Mouse (Mus musculus): ENCODE measurements around the gene Zmynd8. TPM values are rescaled to one million over a fixed set of nuclear protein-coding genes. Genes with fewer than 3 reads are reported as not detected.

The Zmynd8 gene
- polyA plus RNA-seq, 1 experiment from 2014 or later, result 42.4 TPM

DNA sequence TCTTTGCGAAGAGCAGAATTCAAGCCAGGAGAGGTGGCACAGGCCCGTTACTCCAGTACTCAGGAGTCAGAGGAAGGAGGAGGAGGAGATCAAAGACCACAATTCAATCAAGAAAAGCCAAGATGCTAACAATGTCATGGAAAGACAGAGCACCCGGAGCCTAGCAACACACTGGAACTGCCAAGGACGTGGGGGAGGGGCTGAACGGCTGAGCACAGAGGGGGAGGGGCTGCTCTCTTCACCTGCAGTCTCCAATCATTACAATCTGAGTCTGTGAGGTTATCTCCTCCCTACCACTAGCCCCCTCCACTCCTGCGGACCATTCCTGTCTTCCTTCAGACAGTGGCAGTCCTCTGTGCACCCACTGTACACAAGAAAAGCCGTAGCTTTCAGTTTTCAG is 107.8 kb downstream of the Zmynd8 start:
- Histone ChIP-seq H3K27ac (replicated peaks) (no peak overlapping the region), H3K27me3 (replicated peaks) (no peaks in the 10 kb centered on the region), H3K9ac (no peak overlapping the region; the same call in 1 of the 2 replicates), H3K4me2 (no peak overlapping the region), H3K9me3 (no peaks in the 10 kb centered on the region), H3K36me3 (peaks cover 92% of the 10 kb centered on the region), H3K4me3 (no peak overlapping the region), H3K4me1 (peaks cover 28% of the 10 kb centered on the region)
- WGBS, result 66% methylated on average over 7 of the region's 7 CpGs
- no peak for ATAC-seq (ENCODE audit: extremely low read depth, insufficient number of reproducible peaks, low FRiP score, low TSS enrichment)

DNA sequence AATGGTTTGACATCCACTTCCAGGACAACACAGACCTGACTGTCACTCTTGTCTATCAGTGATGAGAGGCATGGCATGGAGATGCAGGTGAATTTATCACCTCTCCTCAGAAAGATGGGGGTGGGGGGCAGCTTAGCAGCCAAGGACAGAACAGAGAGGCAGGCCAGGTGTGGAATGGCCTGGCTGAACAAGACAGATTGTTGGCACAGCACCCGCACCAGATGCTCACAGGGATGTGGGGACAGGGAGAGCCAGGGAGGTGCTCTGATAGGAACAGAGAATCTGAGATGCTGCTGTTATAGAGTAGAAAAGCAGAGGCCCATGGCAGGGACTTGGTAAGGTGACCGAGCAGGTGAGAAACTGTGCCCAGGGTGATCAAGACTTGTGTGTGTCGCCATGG is 109.1 kb downstream of the Zmynd8 start:
- H3K4me1 ChIP-seq, result peaks cover 28% of the 10 kb centered on the region

DNA sequence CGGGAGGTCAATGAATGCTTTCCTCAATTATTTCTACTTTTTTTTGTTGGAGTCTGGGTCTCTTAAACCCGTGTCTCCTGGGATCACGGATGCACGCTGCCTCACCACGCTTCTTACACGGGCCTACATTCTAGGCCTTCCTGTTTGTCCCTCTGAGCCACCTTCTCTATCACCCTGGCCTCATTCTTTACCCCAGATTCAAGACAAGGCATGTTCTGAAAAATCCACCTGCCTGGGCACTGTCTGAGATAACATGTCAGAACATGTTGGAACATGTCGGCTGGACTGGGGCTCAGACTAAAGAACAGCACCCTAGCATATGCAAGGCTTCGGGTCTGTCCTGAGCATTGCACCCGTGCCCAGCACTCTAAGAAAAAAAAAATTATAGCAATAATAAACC is 110.0 kb downstream of the Zmynd8 start:
- H3K27me3 ChIP-seq (replicated peaks), result no peaks in the 10 kb centered on the region
- WGBS, result 92% methylated on average over 9 of the region's 9 CpGs
- no peak overlapping the region for H3K4me3 ChIP-seq
- H3K4me2 ChIP-seq, result no peak overlapping the region
- no peak overlapping the region for H3K9ac ChIP-seq
- H3K9me3 ChIP-seq, result no peaks in the 10 kb centered on the region
- H3K4me1 ChIP-seq, result peaks cover 28% of the 10 kb centered on the region
- ATAC-seq (ENCODE audit: extremely low read depth, insufficient number of reproducible peaks, low FRiP score, low TSS enrichment), result no peak
- peaks cover 95% of the 10 kb centered on the region for H3K36me3 ChIP-seq
- peak overlapping the region; percentile 78; the same call in 1 of the 2 replicates for H3K27ac ChIP-seq (replicated peaks)

More for the DNA sequence above, 109.1 kb downstream of the Zmynd8 start:
- ATAC-seq (ENCODE audit: extremely low read depth, insufficient number of reproducible peaks, low FRiP score, low TSS enrichment), result no peak
- H3K27me3 ChIP-seq (replicated peaks), result no peaks in the 10 kb centered on the region
- H3K4me3 ChIP-seq, result no peak overlapping the region
- H3K27ac ChIP-seq (replicated peaks), result no peak overlapping the region
- WGBS, result 96% methylated on average over 3 of the region's 3 CpGs
- no peaks in the 10 kb centered on the region for H3K9me3 ChIP-seq
- no peak overlapping the region for H3K9ac ChIP-seq
- no peak overlapping the region for H3K4me2 ChIP-seq
- peaks cover 95% of the 10 kb centered on the region for H3K36me3 ChIP-seq

DNA sequence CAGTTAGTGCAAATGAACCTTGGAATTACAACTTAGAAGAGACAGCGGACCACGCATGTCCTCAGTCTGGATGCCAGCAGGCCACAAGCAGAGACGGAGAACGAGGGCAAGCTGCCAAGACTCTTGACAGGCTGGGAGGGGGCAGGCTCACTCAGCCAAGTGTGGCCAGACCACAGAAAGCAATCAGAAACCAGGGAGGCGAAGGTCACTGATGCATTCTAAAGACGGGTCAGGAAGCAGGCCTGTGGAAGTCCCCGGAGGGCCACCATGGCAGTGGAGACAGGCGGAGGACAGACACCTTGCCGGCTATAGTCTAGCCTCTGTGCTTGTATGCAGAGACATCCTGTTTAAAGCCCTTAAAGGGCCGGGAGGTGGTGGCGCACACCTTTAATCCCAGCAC is 110.8 kb downstream of the Zmynd8 start:
- Histone ChIP-seq H3K4me2 (no peak overlapping the region), H3K27ac (replicated peaks) (peak overlapping the region; percentile 78), H3K36me3 (peaks cover 95% of the 10 kb centered on the region), H3K9me3 (no peaks in the 10 kb centered on the region), H3K4me1 (peaks cover 28% of the 10 kb centered on the region), H3K27me3 (replicated peaks) (no peaks in the 10 kb centered on the region), H3K9ac (no peak overlapping the region), H3K4me3 (no peak overlapping the region)
- 25% methylated on average over 11 of the region's 11 CpGs for WGBS
- ATAC-seq (ENCODE audit: extremely low read depth, insufficient number of reproducible peaks, low FRiP score, low TSS enrichment), result no peak

DNA sequence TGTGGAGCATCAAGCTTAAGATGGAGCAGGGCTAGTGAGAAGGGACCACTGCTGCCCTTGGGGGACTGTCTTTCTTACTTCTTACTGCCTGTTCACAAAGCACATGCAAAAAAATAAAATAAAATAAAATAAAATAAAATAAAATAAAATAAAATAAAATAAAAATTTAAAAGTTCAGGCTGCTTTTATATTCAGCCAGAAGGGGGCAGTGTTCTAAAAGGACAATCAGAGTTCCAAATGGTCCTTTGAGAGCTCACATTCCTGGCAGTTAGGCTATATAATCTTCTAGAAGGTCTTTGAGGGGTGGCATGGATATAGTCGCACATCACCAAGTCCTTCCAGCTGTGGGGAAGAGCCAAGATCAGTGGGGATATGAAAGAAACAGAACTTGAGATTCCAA is 112.3 kb downstream of the Zmynd8 start:
- H3K4me1 ChIP-seq, result peaks cover 22% of the 10 kb centered on the region
- WGBS, result 66% methylated on average over 1 of the region's 1 CpGs
- no peaks in the 10 kb centered on the region for H3K9me3 ChIP-seq
- H3K27me3 ChIP-seq (replicated peaks), result no peaks in the 10 kb centered on the region
- H3K4me3 ChIP-seq, result no peak overlapping the region
- H3K27ac ChIP-seq (replicated peaks), result no peak overlapping the region
- peaks cover 94% of the 10 kb centered on the region for H3K36me3 ChIP-seq
- H3K9ac ChIP-seq, result no peak overlapping the region
- no peak overlapping the region for H3K4me2 ChIP-seq
- no peak for ATAC-seq (ENCODE audit: extremely low read depth, insufficient number of reproducible peaks, low FRiP score, low TSS enrichment)

DNA sequence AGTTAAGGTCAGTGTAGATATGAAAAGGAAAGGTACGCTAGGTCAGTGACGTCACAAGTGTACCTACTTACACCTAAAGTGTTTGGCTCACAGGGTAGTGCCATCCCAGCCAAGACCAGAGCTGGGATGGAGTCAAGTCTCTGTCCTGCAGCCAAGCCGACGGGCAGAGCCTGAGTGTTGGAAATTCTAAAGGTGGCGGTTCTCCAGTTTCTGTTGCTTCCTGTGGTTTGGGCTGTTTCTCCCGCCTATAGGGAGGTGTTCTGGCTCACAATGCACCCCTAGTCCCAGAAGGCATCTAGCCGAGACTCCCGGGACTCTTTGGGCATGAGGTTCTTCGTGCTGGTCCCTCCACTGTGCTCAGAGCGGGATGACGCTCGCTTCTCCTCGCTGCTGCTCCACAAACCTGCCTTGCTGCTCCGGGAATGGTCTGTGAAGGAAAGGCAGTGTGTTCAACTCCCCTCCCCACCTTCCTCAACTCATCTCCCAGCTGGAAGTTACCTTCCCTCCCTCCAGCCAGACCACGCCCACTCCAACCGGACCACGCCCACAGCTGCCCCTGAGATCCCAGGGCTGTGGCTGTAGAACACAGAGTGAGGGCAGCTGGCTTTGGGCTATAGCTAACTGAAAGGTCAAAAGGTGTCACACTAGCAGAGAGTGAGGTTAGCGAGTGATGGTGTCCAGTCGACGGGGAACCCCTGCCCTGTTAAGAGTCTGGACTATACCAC is 113.3 kb downstream of the Zmynd8 start:
- Histone ChIP-seq H3K4me2 (no peak overlapping the region), H3K27me3 (replicated peaks) (no peaks in the 10 kb centered on the region), H3K4me1 (peaks cover 15% of the 10 kb centered on the region), H3K9ac (no peak overlapping the region), H3K4me3 (no peak overlapping the region), H3K36me3 (peaks cover 86% of the 10 kb centered on the region), H3K27ac (replicated peaks) (no peak overlapping the region), H3K9me3 (no peaks in the 10 kb centered on the region)
- WGBS, result 89% methylated on average over 20 of the region's 20 CpGs
- ATAC-seq (ENCODE audit: extremely low read depth, insufficient number of reproducible peaks, low FRiP score, low TSS enrichment), result no peak

DNA sequence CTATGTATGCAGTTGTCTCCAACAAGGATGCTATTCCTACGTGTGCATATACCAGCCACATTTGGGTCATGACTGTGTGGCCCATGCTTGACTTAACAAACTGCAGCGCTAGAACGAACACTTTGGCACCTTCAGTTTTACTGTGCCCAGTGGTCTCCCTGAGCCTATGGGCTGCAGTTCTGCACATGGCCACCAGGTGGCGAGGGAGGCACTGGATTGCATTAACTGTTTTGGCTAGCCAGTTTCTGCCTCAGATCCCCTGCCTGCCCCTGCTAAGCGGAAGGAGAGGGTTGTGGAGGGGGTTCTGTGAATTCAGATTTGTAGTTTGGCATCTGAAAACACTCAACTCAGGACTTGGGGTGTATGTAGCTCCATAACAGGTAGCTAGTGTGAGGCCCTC is 116.5 kb downstream of the Zmynd8 start:
- peaks cover 8% of the 10 kb centered on the region; the same call in 1 of the 2 replicates for H3K4me1 ChIP-seq
- H3K4me2 ChIP-seq, result no peak overlapping the region
- no peak for ATAC-seq (ENCODE audit: extremely low read depth, insufficient number of reproducible peaks, low FRiP score, low TSS enrichment)
- H3K4me3 ChIP-seq, result no peak overlapping the region
- no peaks in the 10 kb centered on the region for H3K9me3 ChIP-seq
- no peaks in the 10 kb centered on the region for H3K27me3 ChIP-seq (replicated peaks)
- WGBS, result 28% methylated on average over 5 of the region's 5 CpGs
- 0 out of 2 replicates have a peak overlapping the region, but pooled peaks have one; percentile 37 for H3K9ac ChIP-seq
- peaks cover 56% of the 10 kb centered on the region for H3K36me3 ChIP-seq
- no peak overlapping the region for H3K27ac ChIP-seq (replicated peaks)

DNA sequence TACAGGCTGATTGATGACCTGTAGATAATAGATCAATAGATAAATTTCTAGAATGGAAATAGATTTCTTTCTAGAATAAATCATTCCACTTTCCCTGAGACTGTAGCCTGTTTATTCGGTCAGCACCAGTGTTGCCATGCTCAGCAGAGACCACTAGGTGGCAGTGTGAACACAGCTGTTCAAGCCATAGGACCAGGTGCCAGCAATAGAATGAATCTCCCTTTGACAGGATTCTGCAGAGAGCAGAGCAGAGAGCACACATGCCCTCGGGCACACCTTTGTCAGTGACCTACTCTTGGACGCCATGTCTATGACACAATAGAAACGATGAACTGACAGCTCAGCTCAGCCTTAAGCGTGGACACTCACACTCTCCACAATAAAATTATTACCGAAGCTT is 119.9 kb downstream of the Zmynd8 start:
- no peak overlapping the region for H3K9ac ChIP-seq
- no peak overlapping the region for H3K27ac ChIP-seq (replicated peaks)
- WGBS, result 25% methylated on average over 6 of the region's 6 CpGs
- no peak for ATAC-seq (ENCODE audit: extremely low read depth, insufficient number of reproducible peaks, low FRiP score, low TSS enrichment)
- H3K27me3 ChIP-seq (replicated peaks), result no peaks in the 10 kb centered on the region
- H3K4me1 ChIP-seq, result peaks cover 8% of the 10 kb centered on the region; the same call in 1 of the 2 replicates
- no peak overlapping the region for H3K4me3 ChIP-seq
- peaks cover 5% of the 10 kb centered on the region; the same call in 1 of the 2 replicates for H3K9me3 ChIP-seq
- H3K36me3 ChIP-seq, result peaks cover 25% of the 10 kb centered on the region
- H3K4me2 ChIP-seq, result no peak overlapping the region

DNA sequence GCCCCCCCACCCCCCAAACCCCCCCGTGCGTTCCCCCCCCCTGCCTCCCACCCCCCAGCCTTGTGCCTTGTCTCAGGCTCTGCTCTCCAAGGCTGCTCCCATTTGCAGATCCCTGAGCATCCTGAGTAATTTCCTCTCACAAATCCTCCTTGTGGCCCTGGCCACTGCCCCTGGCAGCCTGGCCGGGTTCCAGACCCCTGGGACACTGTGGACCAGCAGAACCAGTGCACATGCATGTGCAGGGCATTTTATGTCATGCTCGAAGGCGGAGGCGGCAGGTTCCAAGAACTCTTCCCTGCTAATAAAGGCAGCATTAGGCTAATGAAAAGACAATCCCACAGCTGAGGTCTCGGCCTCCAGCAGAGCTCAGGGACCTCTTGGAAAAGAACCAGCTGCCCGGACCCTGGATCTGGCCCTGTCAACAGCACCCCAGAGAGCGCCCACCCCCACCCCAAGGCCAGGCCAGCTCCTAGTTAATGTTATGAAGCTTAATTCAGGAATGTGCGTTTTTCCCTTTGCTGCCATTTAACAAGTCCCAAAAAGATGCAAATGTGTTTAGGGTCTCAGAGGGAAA is 129.4 kb downstream of the Zmynd8 start:
- peaks cover 11% of the 10 kb centered on the region for H3K4me1 ChIP-seq
- no peak overlapping the region for H3K4me2 ChIP-seq
- ATAC-seq (ENCODE audit: extremely low read depth, insufficient number of reproducible peaks, low FRiP score, low TSS enrichment), result no peak
- no peak overlapping the region for H3K4me3 ChIP-seq
- H3K27me3 ChIP-seq (replicated peaks), result no peaks in the 10 kb centered on the region
- no peaks in the 10 kb centered on the region for H3K36me3 ChIP-seq
- H3K9me3 ChIP-seq, result peaks cover 5% of the 10 kb centered on the region; the same call in 1 of the 2 replicates
- no peak overlapping the region for H3K27ac ChIP-seq (replicated peaks)
- no peak overlapping the region for H3K9ac ChIP-seq
- WGBS, result 53% methylated on average over 10 of the region's 10 CpGs

DNA sequence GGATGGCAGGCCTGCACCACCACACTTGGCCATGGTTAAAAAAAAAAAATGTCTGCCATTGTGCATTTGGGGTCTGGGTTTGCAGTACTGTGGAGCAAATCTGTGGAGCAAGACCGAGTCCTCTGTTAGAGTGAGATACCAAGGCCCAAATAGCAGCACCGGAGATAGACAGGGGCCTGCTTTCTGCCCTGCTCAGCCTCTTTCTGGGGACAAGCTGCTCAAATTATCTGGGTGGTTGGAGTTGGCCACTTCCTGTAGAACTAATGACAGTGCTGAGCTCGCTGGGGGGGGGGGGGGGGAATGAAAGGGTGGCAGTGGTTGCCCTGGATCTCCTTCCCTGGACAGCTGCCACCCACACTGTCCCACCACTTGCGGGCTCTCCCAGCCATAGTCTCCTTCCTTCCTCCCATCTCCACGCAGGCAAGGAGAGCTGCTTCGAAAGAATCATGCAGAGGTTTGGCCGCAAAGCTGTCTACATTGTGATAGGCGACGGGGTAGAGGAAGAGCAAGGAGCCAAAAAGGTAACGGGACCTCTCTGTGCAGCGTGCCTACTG is 129.9 kb downstream of the Zmynd8 start:
- no peaks in the 10 kb centered on the region for H3K27me3 ChIP-seq (replicated peaks)
- no peak for ATAC-seq (ENCODE audit: extremely low read depth, insufficient number of reproducible peaks, low FRiP score, low TSS enrichment)
- no peaks in the 10 kb centered on the region for H3K9me3 ChIP-seq
- H3K4me1 ChIP-seq, result peaks cover 11% of the 10 kb centered on the region
- H3K27ac ChIP-seq (replicated peaks), result no peak overlapping the region
- 38% methylated on average over 11 of the region's 11 CpGs for WGBS
- no peak overlapping the region for H3K4me2 ChIP-seq
- H3K4me3 ChIP-seq, result no peak overlapping the region
- H3K9ac ChIP-seq, result no peak overlapping the region
- no peaks in the 10 kb centered on the region for H3K36me3 ChIP-seq

DNA sequence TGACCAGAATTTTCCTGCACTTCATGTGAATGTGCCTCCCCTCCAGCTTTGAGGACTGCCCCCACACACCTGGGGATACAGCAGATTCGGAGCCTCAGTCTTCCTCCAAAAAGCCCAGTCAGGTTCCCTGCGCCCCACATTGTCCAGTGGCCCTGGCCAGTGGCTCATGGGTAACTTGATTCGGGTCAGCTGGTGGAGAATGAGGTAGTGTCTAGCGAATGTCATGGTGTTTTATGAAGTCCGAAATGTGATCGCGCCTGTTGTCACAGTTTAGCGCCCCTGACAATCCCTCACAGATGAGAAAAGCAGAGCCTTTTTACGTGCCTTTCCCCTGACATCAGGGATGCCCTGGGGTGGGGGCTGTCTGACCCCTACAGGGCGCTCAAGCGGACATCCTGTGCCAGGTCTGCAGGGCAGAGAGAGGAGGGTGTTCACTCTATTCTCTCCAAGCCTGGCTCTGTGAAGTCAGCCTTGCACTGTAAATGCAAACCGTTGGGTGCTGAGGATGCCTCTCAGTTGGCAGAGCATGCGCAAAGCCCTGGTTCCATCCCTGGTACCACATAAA is 139.3 kb downstream of the Zmynd8 start:
- 79% methylated on average over 13 of the region's 13 CpGs for WGBS
- H3K4me2 ChIP-seq, result no peak overlapping the region
- ATAC-seq (ENCODE audit: extremely low read depth, insufficient number of reproducible peaks, low FRiP score, low TSS enrichment), result no peak

More for the DNA sequence above, 139.3 kb downstream of the Zmynd8 start:
- H3K4me3 ChIP-seq, result no peak overlapping the region
- no peaks in the 10 kb centered on the region for H3K36me3 ChIP-seq
- H3K9me3 ChIP-seq, result no peaks in the 10 kb centered on the region
- H3K27ac ChIP-seq (replicated peaks), result no peak overlapping the region
- no peaks in the 10 kb centered on the region for H3K4me1 ChIP-seq
- H3K9ac ChIP-seq, result no peak overlapping the region
- H3K27me3 ChIP-seq (replicated peaks), result no peaks in the 10 kb centered on the region
